Mouse (Mus musculus) MEL (cell line): ENCODE measurements around the gene Tppp3. TPM values are rescaled to one million over a fixed set of nuclear protein-coding genes. Genes with fewer than 3 reads are reported as not detected.

Experiments used
- DNase-seq: peaks from one replicate; pipeline ENCODE4 v3.0.0; 2011; ENCODE audit warnings: low read depth, low spot score
- H3K27ac ChIP-seq: 2 replicates; pipeline ENCODE4 v1.5.1; 2012; ENCODE audit warnings: low read depth, mild to moderate bottlenecking, control low read depth, low read length, moderate library complexity; ENCODE audit not compliant: control insufficient read depth
- H3K27me3 ChIP-seq, 2 experiments: fragments of 150-350 bp in 1 of 2; sonication (generic) in 1 of 2; 2 replicates each; pipeline ENCODE4 v1.6.1; 2012; ENCODE audit warnings: low read length in 2 of 2, mild to moderate bottlenecking in 2 of 2, improper control_type of control experiment in 1 of 2, moderate library complexity in 1 of 2; ENCODE audit not compliant: insufficient read depth in 2 of 2, control insufficient read depth in 1 of 2
- H3K36me3 ChIP-seq, 2 experiments: 2 replicates each; pipeline ENCODE4 v1.6.1; 2012 to 2014; ENCODE audit warnings: low read length in 2 of 2, improper control_type of control experiment in 1 of 2, inconsistent platforms in 1 of 2, mild to moderate bottlenecking in 1 of 2; ENCODE audit not compliant: insufficient read depth in 2 of 2, control insufficient read depth in 1 of 2
- H3K4me1 ChIP-seq, 2 experiments: fragments of 150-350 bp in 1 of 2; sonication (generic) in 1 of 2; 2 replicates each; pipeline ENCODE4 v1.6.1; 2012; ENCODE audit warnings: low read length in 2 of 2, improper control_type of control experiment in 1 of 2, mild to moderate bottlenecking in 1 of 2; ENCODE audit not compliant: insufficient read depth in 2 of 2, control insufficient read depth in 1 of 2
- H3K4me3 ChIP-seq, 2 experiments: fragments of 150-350 bp in 1 of 2; sonication (generic) in 1 of 2; 2 replicates each; pipeline ENCODE4 v1.5.1; 2012; ENCODE audit warnings: low read depth in 2 of 2, low read length in 2 of 2, mild to moderate bottlenecking in 2 of 2, moderate library complexity in 2 of 2, control low read depth in 1 of 2, improper control_type of control experiment in 1 of 2; ENCODE audit not compliant: control insufficient read depth in 1 of 2, insufficient read depth in 1 of 2
- H3K79me2 ChIP-seq: 2 replicates; pipeline ENCODE4 v1.6.1; 2012; ENCODE audit warnings: mild to moderate bottlenecking, low read length, moderate library complexity; ENCODE audit not compliant: control insufficient read depth, poor library complexity, insufficient read depth
- H3K9ac ChIP-seq: 2 replicates; pipeline ENCODE4 v1.6.1; 2012; ENCODE audit warnings: low read depth, mild to moderate bottlenecking, control low read depth, low read length, moderate library complexity; ENCODE audit not compliant: control insufficient read depth, poor library complexity, severe bottlenecking
- H3K9me3 ChIP-seq: fragments of 150-350 bp; sonication (generic); replicated peaks from 2 replicates; pipeline ENCODE4 v1.6.1; 2012; ENCODE audit warnings: mild to moderate bottlenecking, low read length, improper control_type of control experiment, moderate library complexity; ENCODE audit not compliant: insufficient read depth
- BHLHE40 ChIP-seq: IDR thresholded peaks from 2 replicates; pipeline ENCODE4 v1.6.1; 2012; ENCODE audit warnings: low read depth, mild to moderate bottlenecking, inconsistent platforms, low read length, improper control_type of control experiment, borderline replicate concordance
- CHD1 ChIP-seq: IDR thresholded peaks from 2 replicates; pipeline ENCODE4 v1.6.1; 2012; ENCODE audit warnings: low read depth, mild to moderate bottlenecking, inconsistent platforms, low read length, improper control_type of control experiment
- CHD2 ChIP-seq: IDR thresholded peaks from 2 replicates; pipeline ENCODE4 v1.6.1; 2011; ENCODE audit warnings: low read length, improper control_type of control experiment
- EP300 ChIP-seq, 2 experiments: IDR thresholded peaks; 2 replicates each; pipeline ENCODE4 v1.6.1; 2011; ENCODE audit warnings: improper control_type of control experiment in 2 of 2, low read length in 2 of 2, low read depth in 1 of 2, mild to moderate bottlenecking in 1 of 2
- GABPA ChIP-seq: IDR thresholded peaks from 2 replicates; pipeline ENCODE4 v1.6.1; 2012; ENCODE audit warnings: low read depth, mild to moderate bottlenecking, inconsistent platforms, low read length, improper control_type of control experiment, moderate library complexity
- GATA1 ChIP-seq: IDR thresholded peaks from 2 replicates; pipeline ENCODE4 v1.6.1; 2011; ENCODE audit warnings: low read depth, low read length, improper control_type of control experiment
- HCFC1 ChIP-seq: IDR thresholded peaks from 2 replicates; pipeline ENCODE4 v1.6.1; 2012; ENCODE audit warnings: low read depth, mild to moderate bottlenecking, inconsistent platforms, low read length, improper control_type of control experiment, moderate library complexity
- JUND ChIP-seq: IDR thresholded peaks from 2 replicates; pipeline ENCODE4 v1.6.1; 2011; ENCODE audit warnings: low read depth, mild to moderate bottlenecking, improper control_type of control experiment, low read length
- MAFK ChIP-seq: IDR thresholded peaks from 2 replicates; pipeline ENCODE4 v1.6.1; 2011; ENCODE audit warnings: low read depth, mild to moderate bottlenecking, low read length, improper control_type of control experiment, borderline replicate concordance
- MAX ChIP-seq: IDR thresholded peaks from 2 replicates; pipeline ENCODE4 v1.6.1; 2011; ENCODE audit warnings: low read length, improper control_type of control experiment
- MAZ ChIP-seq: IDR thresholded peaks from 2 replicates; pipeline ENCODE4 v1.6.1; 2012; ENCODE audit warnings: low read depth, mild to moderate bottlenecking, inconsistent platforms, low read length, improper control_type of control experiment
- MEF2A ChIP-seq: IDR thresholded peaks from 2 replicates; pipeline ENCODE4 v1.6.1; 2014; ENCODE audit warnings: low read depth, mild to moderate bottlenecking, inconsistent platforms, low read length, improper control_type of control experiment; ENCODE audit not compliant: poor library complexity, insufficient replicate concordance, severe bottlenecking; ENCODE audit errors: extremely low read depth
- MXI1 ChIP-seq: IDR thresholded peaks from 2 replicates; pipeline ENCODE4 v1.6.1; 2011; ENCODE audit warnings: mild to moderate bottlenecking, low read depth, low read length, improper control_type of control experiment
- MYC ChIP-seq: IDR thresholded peaks from 2 replicates; pipeline ENCODE4 v1.6.1; 2011; ENCODE audit warnings: low read depth, mild to moderate bottlenecking, low read length, improper control_type of control experiment, moderate library complexity
- POLR2A ChIP-seq, 2 experiments: IDR thresholded peaks; 2 replicates each; pipeline ENCODE4 v1.6.1; 2011 to 2012; ENCODE audit warnings: low read length in 2 of 2, mild to moderate bottlenecking in 2 of 2, control low read depth in 1 of 2, improper control_type of control experiment in 1 of 2, low read depth in 1 of 2, moderate library complexity in 1 of 2; ENCODE audit not compliant: control insufficient read depth in 1 of 2, insufficient read depth in 1 of 2, poor library complexity in 1 of 2
- POLR2AphosphoS2 ChIP-seq: IDR thresholded peaks from 2 replicates; pipeline ENCODE4 v1.6.1; 2011; ENCODE audit warnings: low read length, improper control_type of control experiment
- RCOR1 ChIP-seq: IDR thresholded peaks from 2 replicates; pipeline ENCODE4 v1.6.1; 2012; ENCODE audit warnings: low read depth, mild to moderate bottlenecking, inconsistent platforms, low read length, improper control_type of control experiment
- UBTF ChIP-seq: IDR thresholded peaks from 2 replicates; pipeline ENCODE4 v1.6.1; 2012; ENCODE audit warnings: low read depth, mild to moderate bottlenecking, inconsistent platforms, low read length, improper control_type of control experiment, moderate library complexity, borderline replicate concordance; ENCODE audit not compliant: insufficient read depth
- USF1 ChIP-seq: IDR thresholded peaks from 2 replicates; pipeline ENCODE4 v1.6.1; 2014; ENCODE audit warnings: low read depth, mild to moderate bottlenecking, inconsistent platforms, low read length, improper control_type of control experiment, moderate library complexity
- USF2 ChIP-seq, 2 experiments: IDR thresholded peaks; 2 replicates each; pipeline ENCODE4 v1.6.1; 2011 to 2012; ENCODE audit warnings: improper control_type of control experiment in 2 of 2, low read length in 2 of 2, borderline replicate concordance in 1 of 2, inconsistent platforms in 1 of 2, low read depth in 1 of 2, mild to moderate bottlenecking in 1 of 2; ENCODE audit not compliant: insufficient read depth in 1 of 2
- ZC3H11A ChIP-seq: IDR thresholded peaks from 2 replicates; pipeline ENCODE4 v1.6.1; 2012; ENCODE audit warnings: low read depth, mild to moderate bottlenecking, inconsistent platforms, low read length, improper control_type of control experiment
- ZMIZ1 ChIP-seq: IDR thresholded peaks from 2 replicates; pipeline ENCODE4 v1.6.1; 2012; ENCODE audit warnings: low read depth, mild to moderate bottlenecking, inconsistent platforms, low read length, improper control_type of control experiment, moderate library complexity
- ZNF384 ChIP-seq: IDR thresholded peaks from 2 replicates; pipeline ENCODE4 v1.6.1; 2012; ENCODE audit warnings: low read depth, mild to moderate bottlenecking, inconsistent platforms, low read length, improper control_type of control experiment
- polyA plus RNA-seq, 2 experiments: library from polyadenylated mRNA; stranded (reverse) in 1 of 2; unstranded in 1 of 2; fragments of >175 nt in 1 of 2; fragments of >200 nt in 1 of 2; gene quantifications; 2 replicates each; pipeline versions ENCODE4 v1.2.1 to v1.2.4; 2012; ENCODE audit warnings: low replicate concordance in 2 of 2, low read depth in 1 of 2; ENCODE audit not compliant: insufficient read length in 2 of 2, insufficient read depth in 1 of 2, missing spikeins in 1 of 2
- total RNA-seq: library from RNA; depleted of rRNA; stranded (reverse); fragments of 300-350 nt; gene quantifications from 2 replicates; pipeline ENCODE4 v1.2.3, GENCODE M21; 2012

Gene Tppp3
- total and polyA plus RNA-seq, 3 experiments, result 0.81 to 1.7 TPM; not detected in 1

DNA sequence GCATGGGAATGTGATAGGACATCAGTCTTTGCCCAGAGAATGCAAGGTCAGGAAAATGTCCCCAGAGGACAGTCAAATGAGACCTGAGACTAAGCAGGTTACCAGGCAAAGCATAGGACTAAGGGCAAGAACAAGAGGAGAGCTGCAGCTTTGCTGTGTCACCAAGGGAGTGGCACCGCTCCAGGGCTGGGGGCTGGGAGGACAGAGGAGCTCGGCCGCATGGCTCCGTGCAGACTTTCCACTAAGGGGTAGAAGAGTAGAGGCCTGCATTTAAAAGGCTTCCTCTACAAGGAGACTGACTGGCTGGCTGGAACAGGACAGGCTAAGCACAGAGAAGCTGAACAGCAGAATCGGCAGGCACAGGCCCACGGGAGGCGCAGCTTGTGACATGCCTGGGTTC lies 6.7 kb downstream of the Tppp3 start:
- Histone ChIP-seq H3K4me1 (peaks cover 0 to under 1% of the 10 kb centered on the region in 2 experiments; a peak in 1 of 4 replicates), H3K9me3 (no peaks in the 10 kb centered on the region), H3K4me3 (no peak overlapping the region), H3K36me3 (no peaks in the 10 kb centered on the region), H3K27ac (no peak overlapping the region), H3K27me3 (peaks cover 0 to 1% of the 10 kb centered on the region in 2 experiments; a peak in 3 of 4 replicates), H3K9ac (no peak overlapping the region), H3K79me2 (no peaks in the 10 kb centered on the region)
- TF ChIP-seq HCFC1 (no peak), MAX (no peak), USF2 (IDR thresholded peaks at IDR 0.05; ENCODE audit: borderline replicate concordance in 1 of 2, insufficient read depth in 1 of 2, low read depth in 1 of 2, low read length in 2 of 2) (no peak), CHD2 (no peak), MAZ (no peak), JUND (no peak), BHLHE40 (no peak), POLR2A (IDR thresholded peaks at IDR 0.05; ENCODE audit: control insufficient read depth in 1 of 2, insufficient read depth in 1 of 2, low read depth in 1 of 2, low read length in 2 of 2, poor library complexity in 1 of 2) (no peak), MAFK (no peak)
- no peak for DNase-seq

GRCm38 (mm10) chr8:105461085-105461803 lies 10.1 kb downstream of the Tppp3 start:
- H3K27me3 ChIP-seq, result peaks cover 0 to 3% of the 10 kb centered on the region in 2 experiments; a peak in 3 of 4 replicates
- no peak for TF ChIP-seq ZMIZ1
- TF ChIP-seq CHD1, result no peak
- TF ChIP-seq EP300 (IDR thresholded peaks at IDR 0.05; ENCODE audit: low read depth in 1 of 2, low read length in 2 of 2), result no peak
- no peak for TF ChIP-seq MAX
- TF ChIP-seq UBTF, result no peak
- no peak for DNase-seq

DNA sequence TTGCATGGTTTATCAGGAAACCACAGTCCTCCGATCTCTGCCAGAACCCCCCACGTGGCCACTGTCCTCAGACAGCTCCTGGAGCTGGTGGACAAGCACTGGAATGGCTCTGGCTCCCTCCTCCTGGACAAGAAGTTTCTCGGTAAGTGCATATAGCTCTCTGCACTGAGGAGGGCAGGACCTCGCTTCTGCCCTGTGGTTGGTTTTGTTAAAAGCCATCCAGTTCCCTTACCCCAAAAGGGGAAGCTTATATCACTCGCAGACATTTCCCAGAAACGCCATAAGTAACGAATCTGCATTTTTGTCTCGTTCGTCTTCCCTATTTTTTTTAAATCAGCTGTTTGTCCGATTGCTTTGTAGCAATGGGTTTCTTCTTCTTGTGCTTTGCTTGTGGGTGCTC lies 16.1 kb downstream of the Tppp3 start:
- Histone ChIP-seq H3K79me2 (no peaks in the 10 kb centered on the region), H3K4me3 (peak overlapping the region; percentile 25 to 57), H3K36me3 (peaks cover 0 to 13% of the 10 kb centered on the region in 2 experiments; a peak in 2 of 4 replicates), H3K9me3 (no peaks in the 10 kb centered on the region), H3K4me1 (peaks cover 7 to 12% of the 10 kb centered on the region in 2 experiments), H3K9ac (peak overlapping the region; percentile 60), H3K27ac (peak overlapping the region; percentile 58), H3K27me3 (peaks cover 0 to 4% of the 10 kb centered on the region in 2 experiments; a peak in 3 of 4 replicates)
- peak; percentile 89 for DNase-seq
- TF ChIP-seq ZNF384 (peak; percentile 94), ZMIZ1 (no peak), USF1 (peak; percentile 47; the same call in 1 of the 2 replicates), MXI1 (no peak), GABPA (no peak), JUND (no peak), GATA1 (0 out of 2 replicates have a peak, but pooled peaks have one; percentile 18), POLR2AphosphoS2 (no peak), ZC3H11A (peak; percentile 61; the same call in 1 of the 2 replicates), MYC (no peak; the same call in 1 of the 2 replicates), MAZ (no peak), MEF2A (no peak), HCFC1 (0 out of 2 replicates have a peak, but pooled peaks have one; percentile 39), RCOR1 (peak; percentile 35; the same call in 1 of the 2 replicates)

More at GRCm38 (mm10) chr8:105461085-105461803, 10.1 kb downstream of the Tppp3 start:
- H3K9ac ChIP-seq, result no peak overlapping the region
- H3K36me3 ChIP-seq, result peaks cover 0 to under 1% of the 10 kb centered on the region in 2 experiments; a peak in 1 of 4 replicates
- no peak overlapping the region for H3K4me3 ChIP-seq
- no peak overlapping the region for H3K27ac ChIP-seq
- no peaks in the 10 kb centered on the region for H3K79me2 ChIP-seq
- H3K4me1 ChIP-seq, result no peaks in the 10 kb centered on the region; a peak in 1 of 4 replicates
- no peaks in the 10 kb centered on the region for H3K9me3 ChIP-seq
